Mouse (Mus musculus) testis, adult 2 months (tissue): ENCODE data around the gene Gm20518.

Experiments used
- CTCF ChIP-seq: fragments of 200-500 bp; IDR thresholded peaks from 2 replicates; pipeline ENCODE4 v1.5.1; 2012; ENCODE audit warnings: low read depth, mild to moderate bottlenecking, inconsistent platforms, low read length, moderate library complexity; ENCODE audit not compliant: control insufficient read depth, insufficient read depth, insufficient replicate concordance
- POLR2A ChIP-seq: fragments of 200-500 bp; IDR thresholded peaks from 2 replicates; pipeline ENCODE4 v1.6.1; 2012; ENCODE audit warnings: low read depth, mild to moderate bottlenecking, inconsistent platforms, low read length, moderate library complexity; ENCODE audit not compliant: control insufficient read depth

DNA sequence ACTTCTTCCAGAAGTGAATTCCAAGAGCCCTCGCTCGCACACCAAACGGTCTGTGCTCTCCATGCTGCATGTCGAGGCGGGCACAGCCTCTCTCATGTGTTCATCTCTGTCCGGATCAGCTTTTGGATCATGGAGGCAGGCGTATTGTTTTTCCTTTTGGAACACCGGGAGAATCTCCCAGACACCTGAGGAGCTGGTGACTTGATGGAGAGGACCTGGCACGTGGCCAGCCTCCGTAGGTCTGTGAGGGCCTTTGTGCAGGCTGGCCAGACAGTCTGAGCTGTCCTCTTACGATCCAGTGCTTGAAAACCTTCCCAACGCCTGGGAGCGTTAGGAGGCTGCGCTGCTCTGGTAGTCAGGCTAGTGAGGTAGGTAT lies 30.7 kb upstream of the Gm20518 start:
- no peak for TF ChIP-seq CTCF
- TF ChIP-seq POLR2A: no peak
